Mouse (Mus musculus): ENCODE measurements around the gene Alg14.

DNA sequence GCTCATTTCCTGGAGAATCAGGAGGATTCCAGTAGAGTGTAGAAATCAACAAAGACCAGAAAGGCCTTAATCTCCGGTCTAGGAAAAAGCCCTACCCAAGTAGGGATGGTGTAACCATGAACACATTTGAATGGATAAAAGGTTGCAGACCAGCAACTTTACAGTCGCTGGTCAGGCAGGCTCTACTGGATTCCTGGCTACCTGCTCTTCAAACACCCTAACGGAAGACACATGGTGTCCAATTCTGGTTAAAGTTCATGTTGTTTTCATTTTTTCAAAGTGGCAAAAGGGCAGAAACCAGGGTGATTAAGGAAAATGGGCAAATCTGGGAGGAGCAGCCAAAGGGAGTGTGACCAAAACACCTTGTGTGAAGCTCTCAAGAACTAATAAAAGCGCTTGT is 14.6 kb upstream of the Alg14 start:
- TF ChIP-seq POLR2A (IDR thresholded peaks at IDR 0.05; ENCODE audit: control insufficient read depth, extremely low read depth, insufficient read depth, low read length, poor library complexity) (no peak), CTCF (IDR thresholded peaks at IDR 0.05; ENCODE audit: borderline replicate concordance, control insufficient read depth, extremely low read depth, insufficient read depth, low read length, poor library complexity) (no peak)
